Mouse (Mus musculus) embryonic stem cell, embryonic (primary cell): ENCODE measurements around the gene Nmb.

ENCODE experiments used
- CTCF ChIA-PET, 4 experiments: fragments of 300-600 bp in 2 of 4; fragments of 350-600 bp in 2 of 4; sonication (Branson Sonifier 250); formaldehyde crosslinking; loops; one replicate each; lab custom pipeline; 2022; ENCODE audit warnings: inconsistent platforms in 2 of 4; lab: Charles Lee
- POLR2A ChIA-PET, 4 experiments: fragments of 300-600 bp in 2 of 4; fragments of 350-600 bp in 2 of 4; sonication (Branson Sonifier 250); formaldehyde crosslinking; loops; one replicate each; lab custom pipeline; 2022; ENCODE audit warnings: antibody characterized with exemption in 4 of 4, inconsistent platforms in 1 of 4; lab: Charles Lee

Gene Nmb

DNA sequence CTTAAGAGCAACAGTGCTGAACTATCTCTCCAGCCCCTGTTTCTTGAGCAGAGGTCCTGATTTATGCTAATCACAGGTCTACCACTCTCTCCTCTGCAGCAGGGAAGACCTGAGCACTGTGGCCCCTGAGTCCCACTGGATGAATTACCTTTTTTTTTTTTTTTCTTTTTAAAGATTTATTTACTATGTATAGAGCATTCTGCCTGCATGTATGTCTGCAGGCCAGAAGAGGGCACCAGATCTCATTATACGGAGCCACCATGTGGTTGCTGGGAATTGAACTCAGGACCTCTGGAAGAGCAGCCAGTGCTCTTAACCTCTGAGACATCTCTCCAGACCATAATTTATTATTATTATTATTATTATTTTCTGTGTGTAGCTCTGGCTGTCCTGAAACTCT, 19.2 kb downstream of the Nmb start:
- POLR2A ChIA-PET: interaction anchor here in 1 of 4 experiments (0.7 to 10.4 kb wide), 7 partner anchors 9 to 178 kb away, joined by 3 to 125 read pairs (median 3); partner anchors contain the start of genes Nmb and Wdr73
- CTCF ChIA-PET: interaction anchor here in 3 of 4 experiments (0.6 to 1.1 kb wide), 3 partner anchors 29 to 229 kb away, joined by 3 to 4 read pairs (median 4); no protein-coding TSS in a partner anchor

DNA sequence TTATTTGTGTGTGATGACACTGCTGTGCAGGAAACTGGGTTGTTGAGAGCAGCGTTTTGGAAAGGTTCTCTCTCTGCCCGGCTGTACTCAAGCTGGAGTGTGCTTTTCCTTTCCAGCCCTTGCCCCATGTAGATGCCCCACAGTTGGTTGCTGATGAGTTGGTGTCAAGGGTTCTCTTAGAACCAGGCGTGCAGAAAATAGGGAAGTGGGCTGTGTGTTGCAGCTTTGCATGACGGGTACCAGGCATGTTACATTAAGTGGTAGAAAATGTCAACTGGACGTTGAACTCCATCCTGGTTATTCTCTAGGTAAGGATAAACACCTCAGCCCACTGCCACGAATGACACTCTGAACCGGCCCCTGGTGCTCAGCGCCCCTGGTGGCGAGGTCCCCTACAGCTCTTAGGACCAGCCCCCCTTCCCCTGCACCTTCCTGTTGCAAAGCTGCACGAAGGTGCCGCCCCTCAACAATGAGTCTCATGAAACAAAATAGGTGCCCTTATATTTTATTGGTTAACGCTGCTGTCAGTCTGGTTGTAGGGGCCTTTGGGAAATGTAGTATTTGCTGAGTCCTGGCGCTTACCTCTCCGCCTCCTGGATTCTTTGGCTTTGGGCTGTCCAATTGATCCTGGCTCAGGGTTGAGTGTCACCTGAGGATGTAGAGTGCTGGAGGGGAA, 21.9 kb downstream of the Nmb start:
- ChIA-PET CTCF (interaction anchor here (0.5 to 1.8 kb wide), 21 partner anchors 10 to 1334 kb away, joined by 3 to 10 read pairs (median 3); partner anchors contain the start of genes Zscan2 (in 2 of the 4) and Sec11a (in 1 of the 4)), POLR2A (interaction anchor here in 3 of 4 experiments (0.5 to 3.1 kb wide), 17 partner anchors 22 to 820 kb away, joined by 3 to 9 read pairs (median 4); partner anchors contain the start of genes Sec11a (in 2 of the 3), Zscan2 (in 2 of the 3) and Nmb (in 1 of the 3))

DNA sequence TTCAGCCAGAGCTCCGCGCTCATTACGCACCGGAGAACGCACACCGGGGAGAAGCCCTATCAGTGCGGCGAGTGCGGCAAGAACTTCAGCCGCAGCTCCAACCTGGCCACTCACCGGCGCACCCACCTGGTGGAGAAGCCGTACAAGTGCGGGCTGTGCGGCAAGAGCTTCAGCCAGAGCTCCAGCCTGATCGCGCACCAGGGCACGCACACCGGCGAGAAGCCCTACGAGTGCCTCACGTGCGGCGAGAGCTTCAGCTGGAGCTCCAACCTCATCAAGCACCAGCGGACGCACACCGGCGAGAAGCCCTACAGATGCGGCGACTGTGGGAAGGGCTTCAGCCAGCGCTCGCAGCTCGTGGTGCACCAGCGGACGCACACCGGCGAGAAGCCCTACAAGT, 29.1 kb downstream of the Nmb start:
- ChIA-PET CTCF (interaction anchor here (0.5 to 3.7 kb wide), 44 partner anchors 10 to 490 kb away, joined by 3 to 26 read pairs (median 4); partner anchors contain the start of genes Zscan2 (in 4 of the 4) and Rps17 (in 1 of the 4)), POLR2A (interaction anchor here (0.6 to 3.5 kb wide), 73 partner anchors 9 to 1337 kb away, joined by 3 to 23 read pairs (median 4); partner anchors contain the start of genes Zscan2 (in 3 of the 4), Alpk3 (in 2 of the 4), Rps17 (in 2 of the 4) and Sec11a (in 2 of the 4))

DNA sequence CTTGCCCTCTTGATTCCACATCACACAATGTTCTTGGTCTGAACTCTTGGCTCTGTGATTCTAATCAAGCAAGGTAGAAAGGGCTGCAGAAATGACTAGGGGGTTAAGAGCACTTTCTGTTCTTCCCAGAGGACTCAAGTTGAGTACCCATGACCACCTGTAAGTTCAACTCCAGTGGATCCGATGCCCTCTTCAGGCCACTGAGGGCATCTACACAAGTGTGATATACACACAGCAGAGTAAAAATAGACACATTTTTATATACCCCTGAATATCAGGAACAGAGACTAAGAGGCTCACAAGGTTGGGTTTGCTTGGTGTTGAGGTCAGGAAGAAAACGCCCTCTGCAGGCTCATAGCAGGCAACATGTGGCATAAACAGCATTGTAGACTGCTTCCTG, 31.2 kb downstream of the Nmb start:
- ChIA-PET POLR2A (interaction anchor here in 2 of 4 experiments (0.5 to 1.5 kb wide), 4 partner anchors 17 to 308 kb away, joined by 3 to 4 read pairs (median 3); no protein-coding TSS in a partner anchor), CTCF (no interaction called here)

DNA sequence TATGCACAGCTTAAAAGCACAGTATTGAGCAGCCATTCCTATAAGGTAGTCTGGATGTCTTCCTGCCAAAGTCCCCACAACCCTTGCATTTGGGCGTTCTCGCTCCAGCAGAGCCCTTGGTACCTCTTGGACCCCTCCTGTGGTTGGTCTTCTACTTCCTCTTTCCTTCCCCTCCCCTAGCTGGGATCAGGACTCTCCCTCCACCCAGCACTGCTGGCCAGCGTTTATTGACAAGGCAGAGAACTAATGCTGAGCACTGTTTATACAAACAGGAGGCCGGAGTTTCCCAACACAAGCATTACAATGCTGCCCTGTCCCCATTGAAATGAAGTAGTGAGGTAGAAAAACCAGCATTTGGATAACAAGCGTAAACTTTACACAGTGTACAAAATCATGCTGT, 31.8 kb downstream of the Nmb start:
- POLR2A ChIA-PET: interaction anchor here in 1 of 4 experiments (0.7 kb wide), 1 partner anchor 280 kb away, joined by 6 read pairs; no protein-coding TSS in a partner anchor
- CTCF ChIA-PET: no interaction called here

DNA sequence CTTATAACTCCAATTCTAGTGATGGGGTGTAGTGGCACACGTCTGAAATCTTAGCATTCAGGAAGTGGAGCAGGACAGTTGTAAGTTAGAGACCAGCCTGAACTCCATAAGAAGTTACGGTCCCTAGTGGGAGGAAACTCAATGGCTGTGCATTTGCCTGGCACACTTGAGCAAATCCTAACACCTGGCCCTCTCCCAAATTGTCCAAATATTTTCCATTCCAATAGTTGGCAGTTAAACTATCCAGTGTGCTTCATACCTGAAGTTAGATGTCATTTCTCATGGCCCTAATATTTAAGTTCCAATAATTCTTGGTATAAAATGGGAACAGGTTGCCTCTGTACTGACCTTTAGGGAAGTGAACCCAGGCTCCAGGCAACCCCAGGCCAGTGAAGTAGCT, 36.2 kb downstream of the Nmb start:
- CTCF ChIA-PET: interaction anchor here in 2 of 4 experiments (1.2 to 1.5 kb wide), 3 partner anchors 12 to 14 kb away, joined by 3 to 4 read pairs (median 3); no protein-coding TSS in a partner anchor
- POLR2A ChIA-PET: interaction anchor here in 2 of 4 experiments (0.6 to 1.5 kb wide), 3 partner anchors 8 to 462 kb away, joined by 3 to 9 read pairs (median 5); partner anchors contain the start of gene Zscan2 (in 1 of the 2)

DNA sequence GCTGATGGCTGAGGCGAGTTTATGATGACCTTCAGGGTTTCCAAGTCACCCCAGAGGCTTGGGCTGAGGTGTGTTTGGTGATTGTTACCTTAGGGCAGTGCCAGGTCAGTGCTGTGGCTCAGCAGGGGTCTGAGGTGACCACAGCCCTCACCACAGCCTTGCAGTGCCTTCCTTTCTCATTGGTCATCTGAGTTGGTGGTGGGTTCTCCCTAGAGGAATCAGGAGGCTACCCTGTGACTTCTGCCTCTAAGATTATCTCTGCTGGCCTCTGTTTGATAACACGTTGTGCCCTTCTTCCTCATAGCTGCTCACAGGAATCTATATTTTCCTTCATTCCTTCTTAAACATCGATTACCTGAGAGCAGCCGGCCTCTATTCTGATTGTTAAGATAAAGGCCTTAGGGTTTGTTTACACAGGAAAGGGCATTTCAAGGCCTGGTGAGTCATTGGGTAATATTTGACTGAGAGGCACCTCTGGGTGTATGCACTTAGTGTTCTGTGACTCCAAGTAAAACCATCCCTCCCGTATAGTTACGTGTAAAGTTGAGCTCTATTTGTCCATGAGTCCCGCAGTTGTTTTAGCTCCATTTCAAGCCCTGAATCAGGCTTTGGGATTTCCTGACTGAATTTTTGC, 38.2 kb downstream of the Nmb start:
- POLR2A ChIA-PET: interaction anchor here in 3 of 4 experiments (0.7 to 2.6 kb wide), 3 partner anchors 9 to 85 kb away, joined by 3 to 7 read pairs (median 4); no protein-coding TSS in a partner anchor
- CTCF ChIA-PET: interaction anchor here in 1 of 4 experiments (1.6 kb wide), 1 partner anchor 9 kb away, joined by 4 read pairs; no protein-coding TSS in a partner anchor

DNA sequence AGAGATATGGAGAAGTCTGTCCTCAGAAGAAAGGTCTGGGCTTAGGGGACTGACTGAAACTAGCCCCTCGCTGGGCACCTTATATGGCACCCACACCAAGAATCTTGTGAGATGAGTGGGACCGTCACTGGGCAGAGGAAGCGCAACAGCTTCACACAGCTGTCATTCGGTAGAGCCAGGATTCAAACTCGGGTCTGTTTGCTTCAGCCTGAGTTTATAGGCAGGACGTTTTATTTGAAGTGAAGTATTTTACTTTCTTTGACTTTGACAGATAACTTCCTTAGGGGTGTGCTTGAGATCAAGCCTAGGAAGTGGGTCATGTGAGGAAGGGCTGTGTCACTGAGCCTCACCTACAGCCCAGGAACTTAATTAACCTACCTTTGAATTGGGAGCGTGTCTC, 39.4 kb downstream of the Nmb start:
- CTCF ChIA-PET: interaction anchor here in 1 of 4 experiments (1.6 to 2.1 kb wide), 2 partner anchors 10 to 11 kb away, joined by 4 to 10 read pairs; no protein-coding TSS in a partner anchor
- POLR2A ChIA-PET: interaction anchor here in 1 of 4 experiments (0.6 to 2.6 kb wide), 2 partner anchors 8 to 129 kb away, joined by 3 to 7 read pairs; no protein-coding TSS in a partner anchor

DNA sequence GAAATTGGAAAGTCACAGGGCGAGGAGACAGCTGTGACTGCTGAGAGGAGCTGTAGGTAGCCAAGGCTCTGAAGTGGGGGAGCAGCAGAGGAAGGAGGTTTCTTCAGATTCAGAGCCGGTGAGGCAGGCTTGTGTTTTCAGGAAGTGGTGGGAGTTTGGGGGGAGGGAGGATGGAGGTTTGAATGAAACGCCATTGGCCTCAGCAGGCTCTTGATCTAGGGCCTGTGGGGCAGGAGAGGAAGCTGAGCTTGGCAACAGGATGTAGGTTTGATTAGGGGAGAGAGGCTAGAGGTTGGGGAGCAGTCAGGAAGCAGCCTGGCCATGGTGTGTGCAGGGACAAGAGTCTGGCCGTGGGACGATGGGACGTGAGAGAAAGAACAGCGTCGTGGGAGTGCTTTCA, 40.0 kb downstream of the Nmb start:
- ChIA-PET POLR2A (interaction anchor here in 2 of 4 experiments (0.7 to 2.1 kb wide), 3 partner anchors 11 to 193 kb away, joined by 3 to 7 read pairs (median 3); partner anchors contain the start of gene Alpk3 (in 1 of the 2)), CTCF (interaction anchor here in 1 of 4 experiments (0.5 to 2.1 kb wide), 3 partner anchors 11 to 361 kb away, joined by 5 to 10 read pairs (median 7); no protein-coding TSS in a partner anchor)

DNA sequence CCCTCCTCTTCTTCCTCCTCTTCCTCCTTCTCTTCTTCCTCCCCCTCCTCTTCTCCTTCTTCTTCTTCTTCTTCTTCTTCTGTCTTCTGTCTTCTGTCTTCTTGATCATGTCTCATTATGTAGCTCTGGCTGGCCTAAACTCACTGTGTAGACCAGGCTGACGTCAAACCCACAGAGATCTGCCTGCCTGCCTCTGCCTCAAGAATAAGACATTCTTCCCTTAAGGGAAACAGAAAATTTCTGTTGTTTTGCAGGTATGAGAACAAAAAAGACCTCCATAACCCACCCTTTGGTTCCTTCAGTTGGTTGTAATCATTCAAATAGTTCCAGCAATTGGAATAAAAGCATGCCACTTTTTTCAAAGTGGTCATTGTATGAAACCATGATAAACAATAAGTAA, 40.7 kb downstream of the Nmb start:
- POLR2A ChIA-PET: interaction anchor here (0.6 to 2.1 kb wide), 10 partner anchors 11 to 194 kb away, joined by 3 to 7 read pairs (median 3); partner anchors contain the start of gene Alpk3 (in 1 of the 4)
- CTCF ChIA-PET: interaction anchor here (0.5 to 2.1 kb wide), 6 partner anchors 10 to 362 kb away, joined by 5 to 10 read pairs (median 7); no protein-coding TSS in a partner anchor

DNA sequence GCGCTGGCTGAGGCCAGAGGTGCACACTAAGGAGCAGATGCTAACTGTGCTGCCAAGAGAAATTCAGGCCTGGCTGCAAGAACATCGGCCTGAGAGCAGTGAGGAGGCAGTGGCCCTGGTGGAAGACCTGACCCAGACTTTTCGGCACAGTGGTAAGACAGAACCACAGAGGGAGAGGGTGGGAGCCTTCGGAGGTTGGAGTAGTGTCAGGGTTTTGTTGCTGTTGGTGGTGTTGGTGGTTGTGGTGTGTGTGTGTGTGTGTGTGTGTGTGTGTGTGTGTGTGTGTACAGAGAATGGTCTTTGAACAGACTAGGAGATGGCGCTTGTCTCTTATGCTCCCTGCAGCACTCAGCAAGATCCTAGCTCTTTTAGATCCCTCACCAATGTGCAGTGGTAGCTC, 41.4 kb downstream of the Nmb start:
- ChIA-PET POLR2A (interaction anchor here (0.6 to 2.1 kb wide), 10 partner anchors 10 to 129 kb away, joined by 3 to 7 read pairs (median 3); no protein-coding TSS in a partner anchor), CTCF (interaction anchor here in 2 of 4 experiments (1.5 to 2.1 kb wide), 3 partner anchors 9 to 12 kb away, joined by 6 to 10 read pairs (median 7); no protein-coding TSS in a partner anchor)

DNA sequence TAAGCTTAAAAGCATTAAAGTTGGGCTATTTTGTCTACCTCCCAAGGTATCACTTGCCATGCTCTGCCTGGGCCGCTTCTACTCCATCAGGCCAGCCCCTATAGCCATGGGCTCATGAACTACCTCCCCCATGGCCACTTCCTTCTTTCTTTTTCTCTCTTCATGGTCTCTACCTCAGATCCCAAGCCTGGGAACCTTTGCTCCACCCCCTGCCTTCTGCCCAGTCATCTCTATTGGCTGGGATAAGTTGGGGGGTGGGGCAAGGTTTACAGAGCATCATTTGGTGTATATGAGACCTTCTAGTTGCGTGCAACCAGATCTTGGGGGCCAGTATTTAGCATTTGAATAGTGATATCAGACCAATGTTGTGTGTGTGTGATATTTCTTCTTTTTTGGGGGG, 42.4 kb downstream of the Nmb start:
- ChIA-PET POLR2A (interaction anchor here in 1 of 4 experiments (1.6 to 3.0 kb wide), 2 partner anchors 13 to 197 kb away, joined by 6 to 19 read pairs; no protein-coding TSS in a partner anchor), CTCF (interaction anchor here in 2 of 4 experiments (0.6 to 1.8 kb wide), 3 partner anchors 13 to 585 kb away, joined by 3 to 6 read pairs (median 4); no protein-coding TSS in a partner anchor)

DNA sequence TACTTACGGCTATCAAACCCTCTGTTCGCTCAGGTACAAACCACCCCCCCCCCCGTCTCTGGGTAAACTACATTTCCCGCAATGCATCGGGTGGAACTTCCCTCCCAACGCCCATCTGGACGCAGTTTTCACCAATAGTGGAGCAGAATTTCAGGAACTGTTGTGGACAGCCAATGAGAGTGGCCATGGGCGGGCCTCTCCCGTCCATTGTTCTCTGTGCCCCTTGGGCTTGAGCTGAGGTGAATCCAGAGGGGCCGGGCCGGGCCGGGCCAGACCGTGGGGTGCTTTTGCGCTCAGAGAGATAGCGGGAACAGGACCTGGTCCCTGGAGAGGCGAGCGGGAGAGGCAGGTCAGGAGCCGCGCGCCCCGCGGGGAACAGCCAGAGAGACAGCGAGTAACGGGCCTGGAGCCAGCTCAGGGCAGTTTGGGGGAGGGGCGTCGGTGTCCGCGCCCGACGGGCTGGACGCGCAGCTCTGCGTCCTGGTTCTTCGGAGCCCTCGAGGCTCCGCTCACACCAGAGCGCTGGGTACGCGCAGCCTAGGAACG, 44.1 kb downstream of the Nmb start, which contains the start of gene Zscan2:
Gene Zscan2, plus strand, starts transcription at position 192 of the 546 bp plus-strand sequence.
- ChIA-PET CTCF (interaction anchor here (0.6 to 2.0 kb wide), 26 partner anchors 14 to 1401 kb away, joined by 3 to 22 read pairs (median 5); no protein-coding TSS in a partner anchor), POLR2A (interaction anchor here (0.5 to 5.8 kb wide), 87 partner anchors 8 to 1320 kb away, joined by 3 to 59 read pairs (median 4); partner anchors contain the start of genes Sec11a (in 3 of the 4), Crtc3 (in 2 of the 4), Nmb (in 2 of the 4) and Alpk3 (in 1 of the 4))

DNA sequence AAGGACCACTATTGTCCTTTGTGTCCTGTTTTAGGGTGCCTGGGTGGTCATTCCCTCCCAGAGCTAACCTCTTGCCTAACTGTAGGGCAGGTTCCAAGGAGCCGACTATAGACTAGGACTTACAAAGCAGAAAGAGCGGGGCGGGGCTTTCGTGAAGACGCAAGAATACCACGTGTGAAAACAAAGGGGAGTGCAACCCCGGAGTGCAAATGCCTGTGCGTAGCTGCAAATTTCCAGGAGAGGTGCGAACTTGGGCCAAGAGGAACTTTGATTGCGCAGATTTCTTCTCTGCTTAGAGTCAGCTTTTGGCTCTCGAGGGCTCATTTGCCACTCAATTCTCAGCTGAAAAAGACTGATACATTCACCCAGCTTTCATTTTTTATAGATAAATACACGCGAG, 44.6 kb downstream of the Nmb start:
- CTCF ChIA-PET: interaction anchor here (0.5 to 2.0 kb wide), 21 partner anchors 14 to 481 kb away, joined by 3 to 22 read pairs (median 5); no protein-coding TSS in a partner anchor
- POLR2A ChIA-PET: interaction anchor here (0.6 to 5.8 kb wide), 56 partner anchors 9 to 1320 kb away, joined by 3 to 59 read pairs (median 5); partner anchors contain the start of genes Sec11a (in 3 of the 4), Crtc3 (in 2 of the 4), Nmb (in 2 of the 4) and Iqgap1 (in 1 of the 4)

DNA sequence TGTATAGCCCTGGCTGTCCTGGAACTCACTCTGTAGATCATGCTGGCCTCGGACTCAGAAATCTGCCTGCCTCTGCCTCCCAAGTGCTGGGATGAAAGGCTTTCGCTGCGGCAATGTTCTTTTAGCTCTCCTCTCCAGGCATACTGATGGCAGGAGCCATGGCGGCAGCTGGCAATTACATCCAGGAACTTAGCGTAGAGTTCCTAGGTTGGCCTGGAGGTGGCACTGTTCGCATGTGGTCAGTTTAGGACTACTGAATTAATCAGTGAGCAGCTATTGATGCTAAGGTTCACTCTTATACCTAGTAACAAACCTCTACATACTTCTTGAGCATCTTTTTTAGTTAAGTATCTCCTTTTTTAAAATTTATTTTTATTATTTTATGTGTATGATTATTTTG, 47.7 kb downstream of the Nmb start:
- CTCF ChIA-PET: interaction anchor here (0.5 to 2.0 kb wide), 92 partner anchors 8 to 716 kb away, joined by 3 to 26 read pairs (median 4); partner anchors contain the start of genes Alpk3 (in 2 of the 4), Wdr73 (in 2 of the 4), Nmb (in 1 of the 4) and Sec11a (in 1 of the 4)
- POLR2A ChIA-PET: interaction anchor here (0.5 to 5.8 kb wide), 51 partner anchors 8 to 486 kb away, joined by 3 to 59 read pairs (median 4); partner anchors contain the start of genes Iqgap1 (in 1 of the 4), Nmb (in 1 of the 4), Sec11a (in 1 of the 4) and Wdr73 (in 1 of the 4)

DNA sequence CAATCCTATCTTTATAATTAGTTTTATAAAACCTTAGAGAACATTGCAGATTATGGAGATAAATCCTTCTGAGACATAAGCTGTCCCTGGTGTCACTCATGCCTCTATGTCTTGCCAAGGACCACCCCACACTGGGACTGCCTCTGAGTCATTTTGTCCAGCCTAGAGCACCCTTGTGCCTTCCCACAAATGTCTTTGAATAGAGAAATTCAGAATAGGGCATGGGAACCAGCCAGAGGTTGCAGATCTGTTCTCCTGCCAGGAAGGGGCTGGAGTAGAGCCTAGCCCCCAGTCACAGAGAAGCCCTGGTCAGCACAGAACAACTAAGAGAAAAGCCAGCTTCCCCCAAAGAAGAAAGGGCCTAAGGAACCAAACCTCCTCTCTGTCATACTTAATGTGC, 49.6 kb downstream of the Nmb start:
- ChIA-PET POLR2A (interaction anchor here in 1 of 4 experiments (2.0 kb wide), 1 partner anchor 10 kb away, joined by 7 read pairs; no protein-coding TSS in a partner anchor), CTCF (interaction anchor here in 2 of 4 experiments (0.7 kb wide), 2 partner anchors 598 to 809 kb away, joined by 3 to 5 read pairs; no protein-coding TSS in a partner anchor)
